Mouse (Mus musculus) cerebellum, adult 18-20 months (tissue): ENCODE data around the gene Enah.

ENCODE experiments used
- DNase-seq, 2 experiments: peaks; one replicate each; pipeline ENCODE4 v3.0.0; 2021

Gene Enah

DNA sequence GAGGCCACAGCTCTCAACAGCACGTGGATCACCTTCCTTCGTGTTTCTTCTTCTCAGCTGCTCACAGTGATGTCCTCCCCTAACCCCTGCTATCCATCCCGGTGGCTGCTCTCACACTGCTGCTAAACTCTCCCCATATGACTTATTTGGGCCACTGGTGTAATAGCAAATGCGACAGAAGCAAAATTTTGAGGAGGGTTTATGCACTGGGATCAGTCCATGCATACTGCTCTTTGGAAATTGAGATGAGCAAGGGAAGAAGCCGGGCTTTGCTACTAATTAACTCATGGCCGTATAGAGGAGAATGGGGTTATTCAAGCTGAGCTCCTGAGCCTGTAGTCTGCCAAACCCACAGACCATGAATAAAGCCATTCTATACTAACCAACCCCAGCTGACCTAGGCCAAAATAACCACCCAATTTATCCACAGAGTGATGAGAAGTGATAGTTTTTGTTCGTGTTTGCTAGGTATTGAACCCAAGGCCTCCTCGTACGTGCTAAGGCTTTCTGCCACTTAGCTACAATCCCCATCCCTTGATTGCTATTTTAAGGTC lies 7.7 kb upstream of the Enah start:
- DNase-seq, result no peak

- no peak for DNase-seq
Measured at GRCm38 (mm10) chr1:182026821-182027220, 7.0 kb upstream of the Enah start.

DNA sequence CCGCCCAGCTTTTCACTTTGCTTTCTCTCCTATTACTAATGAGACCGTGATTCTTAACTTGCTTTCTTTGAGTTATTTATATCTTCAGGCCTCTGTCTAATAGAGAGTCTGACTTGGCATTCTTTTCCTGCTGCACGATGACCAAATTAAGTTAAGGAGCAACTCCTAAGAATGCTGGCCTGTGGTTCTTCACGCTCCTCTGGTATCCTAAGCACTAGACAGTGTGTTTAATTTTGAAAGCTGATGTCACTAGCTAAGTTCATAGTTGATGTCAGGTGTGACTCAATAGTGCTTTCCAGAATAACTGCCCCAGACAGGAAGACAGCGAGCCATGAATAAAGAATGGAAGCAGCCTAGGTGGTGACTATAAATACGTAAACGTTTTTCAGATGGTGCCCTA lies 6.3 kb upstream of the Enah start:
- no peak for DNase-seq

DNA sequence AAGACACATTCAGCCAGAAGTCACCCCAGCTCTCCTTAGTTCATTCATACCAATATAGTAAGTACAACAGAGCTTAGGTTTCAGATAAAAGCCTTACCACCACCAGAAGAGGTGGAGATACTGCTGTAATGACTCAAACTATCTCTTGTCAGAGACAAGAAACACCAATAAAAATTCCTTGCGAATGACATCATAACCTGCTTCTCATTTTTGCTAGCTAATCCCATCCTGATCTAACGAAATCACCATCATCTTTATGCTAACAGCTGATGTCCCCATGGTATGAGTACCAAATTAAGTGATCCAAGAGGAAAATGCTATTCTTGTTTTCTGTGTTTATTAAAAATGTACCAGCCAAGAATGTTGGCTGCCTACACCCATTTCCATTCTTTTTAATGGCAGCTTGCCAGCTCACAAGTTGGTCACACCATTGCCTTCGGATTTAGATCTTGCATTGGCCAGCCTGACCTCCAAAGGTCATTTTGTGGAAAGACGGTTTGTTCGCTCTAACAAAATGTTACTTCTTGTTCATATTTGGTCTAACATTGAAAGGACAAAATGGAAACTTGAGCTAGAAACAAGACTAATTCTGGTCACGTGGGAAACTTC lies 2.0 kb upstream of the Enah start:
- peak in 1 of 2 experiments; percentile 8 for DNase-seq

- peak; percentile 25 to 32 for DNase-seq
Measured at GRCm38 (mm10) chr1:182020831-182021460, 1.2 kb upstream of the Enah start.

- DNase-seq, result peak in 1 of 2 experiments; percentile 11
Measured at GRCm38 (mm10) chr1:182019266-182019925, 394 bp downstream of the Enah start.

GRCm38 (mm10) chr1:182018397-182019265 lies 1.2 kb downstream of the Enah start:
- DNase-seq, result peak; percentile 45 to 54

- no peak for DNase-seq
Measured at GRCm38 (mm10) chr1:182005831-182006230, 14.0 kb downstream of the Enah start.

DNA sequence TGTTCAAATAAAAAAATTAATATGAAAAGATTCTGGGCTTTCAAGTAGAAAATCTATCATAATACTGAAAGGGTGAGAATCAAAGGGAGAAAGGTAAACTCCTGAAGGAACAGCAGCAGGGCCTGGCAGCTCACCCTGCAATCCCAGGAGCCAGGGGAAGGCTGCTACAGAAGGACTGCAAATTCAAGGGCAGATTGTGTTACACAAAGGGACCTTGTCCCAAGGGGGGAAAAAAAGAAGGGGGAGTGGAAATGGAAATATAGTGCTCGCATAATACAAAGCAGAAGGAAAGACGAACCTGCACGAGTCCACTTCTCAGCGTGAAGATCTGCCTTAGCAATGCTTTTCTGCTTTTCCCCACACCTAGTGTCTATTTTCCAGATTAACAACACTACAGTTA lies 21.1 kb downstream of the Enah start:
- no peak for DNase-seq

GRCm38 (mm10) chr1:181997791-181998190 lies 22.0 kb downstream of the Enah start:
- DNase-seq, result no peak

- no peak for DNase-seq
Measured at GRCm38 (mm10) chr1:181993597-181993996, 26.2 kb downstream of the Enah start.

DNA sequence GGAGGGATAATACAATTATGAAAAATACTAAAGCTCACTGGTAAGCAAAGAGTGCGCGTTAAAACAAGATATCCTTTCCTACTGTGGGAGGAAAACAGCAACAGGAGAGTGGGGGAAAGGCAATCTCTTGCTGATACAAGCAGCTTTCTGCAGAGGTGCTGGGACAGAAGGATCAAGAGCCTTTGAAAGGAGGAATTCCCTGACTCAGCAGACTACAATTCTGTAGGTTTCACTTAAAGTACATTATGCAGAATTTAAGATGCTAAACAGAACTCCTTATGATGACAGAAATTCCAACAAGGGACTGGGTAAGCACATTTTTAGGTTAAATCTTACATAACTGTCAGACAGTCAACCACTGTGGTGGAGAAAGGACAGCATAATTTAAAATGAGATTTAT lies 31.4 kb downstream of the Enah start:
- DNase-seq, result no peak

GRCm38 (mm10) chr1:181987226-181987625 lies 32.6 kb downstream of the Enah start:
- no peak for DNase-seq

- no peak for DNase-seq
Measured at GRCm38 (mm10) chr1:181985880-181986279, 33.9 kb downstream of the Enah start.

GRCm38 (mm10) chr1:181984811-181985210 lies 35.0 kb downstream of the Enah start:
- DNase-seq, result no peak

DNA sequence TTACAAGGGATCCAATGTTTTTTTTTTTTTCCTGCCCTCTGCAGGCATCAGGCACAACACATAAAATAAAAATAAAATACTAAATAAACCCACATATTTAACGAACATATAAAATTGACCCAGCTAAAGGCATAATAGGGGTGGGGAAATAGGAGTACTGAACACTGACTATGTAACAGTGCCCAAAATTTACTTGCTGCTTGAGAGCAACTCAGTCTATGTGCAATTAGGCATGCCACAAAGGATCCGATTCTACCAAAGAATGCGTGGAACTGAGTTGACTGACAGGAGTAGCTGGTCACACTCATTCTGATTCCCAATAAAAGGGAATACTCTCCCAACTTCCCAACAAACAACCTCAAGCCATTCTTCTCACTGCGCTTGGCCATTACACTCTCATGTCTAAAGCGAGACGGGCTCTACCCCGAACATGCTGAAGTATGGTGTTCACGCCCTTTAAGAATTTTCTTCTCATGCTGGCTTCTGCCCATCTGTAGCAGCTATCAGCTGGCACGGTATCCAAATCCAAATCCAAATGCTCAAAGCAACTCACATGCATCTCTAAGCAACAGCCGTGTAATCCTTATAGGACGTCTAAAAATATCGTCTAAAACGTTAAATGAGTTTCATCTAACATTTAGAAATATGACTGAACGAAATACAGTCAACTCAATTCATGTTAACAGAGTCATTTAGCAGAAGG lies 39.6 kb downstream of the Enah start:
- DNase-seq, result no peak

DNA sequence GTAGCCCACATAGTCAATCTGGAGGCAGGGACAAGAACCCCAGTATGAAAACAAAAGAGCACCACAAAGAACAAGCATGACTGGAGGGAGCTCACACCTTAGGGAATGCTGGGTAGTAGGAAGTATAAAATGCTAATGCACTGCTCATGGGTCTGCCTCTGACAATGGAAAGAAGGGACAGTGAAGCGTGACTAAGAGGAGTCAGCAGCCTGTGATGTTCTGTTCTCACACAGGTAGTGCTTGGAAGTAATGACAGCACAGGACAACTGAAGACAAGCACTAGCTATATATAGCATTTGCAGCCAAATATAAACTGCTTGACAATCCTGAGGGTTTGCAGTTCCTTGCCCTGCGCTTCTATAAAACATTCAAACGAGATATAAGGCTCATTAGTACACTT lies 44.3 kb downstream of the Enah start:
- no peak for DNase-seq

DNA sequence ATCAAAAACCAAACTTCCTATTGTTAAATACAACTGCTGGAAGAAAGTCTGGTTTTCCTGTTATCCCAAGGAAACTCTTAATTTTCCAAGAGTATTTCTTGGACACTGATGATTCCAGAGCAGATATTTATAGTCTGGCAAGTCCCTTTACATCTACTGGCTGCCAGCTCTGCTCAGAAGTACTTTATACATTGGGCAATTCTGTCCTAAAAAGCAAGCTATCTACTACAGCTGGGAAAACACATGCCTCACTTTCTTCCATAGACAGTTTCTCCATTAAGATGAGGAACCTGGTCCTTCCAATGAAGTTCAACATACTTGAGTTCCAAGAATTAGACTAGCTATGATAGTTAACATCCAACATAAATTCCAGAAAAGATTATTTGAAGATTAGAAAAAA lies 44.9 kb downstream of the Enah start:
- no peak for DNase-seq

DNA sequence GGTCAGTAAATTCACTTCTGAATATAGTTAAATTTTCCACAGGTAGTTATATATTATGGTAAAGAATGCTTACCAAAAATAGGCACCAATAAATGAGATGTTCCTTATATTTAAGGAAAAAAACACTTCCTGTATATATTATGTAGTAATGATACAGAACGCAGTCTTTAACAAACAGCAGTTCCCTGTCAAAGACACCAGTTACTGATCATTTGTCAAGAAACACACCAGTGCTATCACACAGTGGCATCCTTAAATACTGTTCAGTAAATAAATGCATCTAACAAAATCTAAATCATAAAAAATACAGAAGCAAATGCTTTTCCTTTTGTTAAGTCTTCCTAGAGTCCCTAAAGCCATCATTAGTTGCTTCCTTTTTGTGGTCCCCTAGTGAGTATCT lies 54.5 kb downstream of the Enah start:
- DNase-seq, result no peak

- DNase-seq, result no peak
Measured at GRCm38 (mm10) chr1:181963827-181964226, 56.0 kb downstream of the Enah start.

- no peak for DNase-seq
Measured at GRCm38 (mm10) chr1:181963351-181963750, 56.4 kb downstream of the Enah start.

GRCm38 (mm10) chr1:181960383-181960782 lies 59.4 kb downstream of the Enah start:
- DNase-seq, result no peak
